Comparison of ENCODE assay signal across 11 mouse cellular contexts in genomic region chr7:34984526-34985133, GRCm38 (mm10).
DNase-seq lines count a peak whose midpoint lies in the region; ATAC-seq lines count a peak whose summit lies in the region.
"Had no signal": no experiment of that assay in that cellular context is flagged by ENCODE, and none has a peak within 500 bp of the region (broad histone marks: within the 10 kb centered on the region; RNA-seq: fewer than 3 reads in every experiment).

No protein-coding gene starts in this region.

- intact Hi-C loops in heart, postnatal 14 days (cut with DNase I): no loop called here

- peak overlapping the region; percentile 13; the same call in 1 of the 2 replicates for H3K27ac ChIP-seq in forebrain, embryonic 10.5 days
- H3K27ac ChIP-seq in forebrain, embryonic 14.5 days (ENCODE audit: low read depth, low read length): no peak overlapping the region
- H3K27ac ChIP-seq in embryonic facial prominence, embryonic 10.5 days (replicated peaks): peak overlapping the region; percentile 45; the same call in 1 of the 2 replicates
- no peak overlapping the region for H3K27ac ChIP-seq in neural tube, embryonic 15.5 days (replicated peaks)
- H3K27ac ChIP-seq: limb, embryonic 13.5 days; neural tube, embryonic 12.5 days had no signal

- H3K4me3 ChIP-seq in forebrain, embryonic 10.5 days: no peak overlapping the region
- no peak overlapping the region for H3K4me3 ChIP-seq in forebrain, embryonic 14.5 days (ENCODE audit: low read depth, low read length)
- H3K4me3 ChIP-seq in embryonic facial prominence, embryonic 10.5 days: no peak overlapping the region
- H3K4me3 ChIP-seq in megakaryocyte, embryonic 14.5 days (replicated peaks): peak overlapping the region; percentile 71
- no peak overlapping the region for H3K4me3 ChIP-seq in neural tube, embryonic 15.5 days (replicated peaks)
- H3K4me3 ChIP-seq: limb, embryonic 13.5 days; neural tube, embryonic 12.5 days had no signal

- H3K4me1 ChIP-seq in forebrain, embryonic 10.5 days: peaks cover 30% of the 10 kb centered on the region
- H3K4me1 ChIP-seq in forebrain, embryonic 14.5 days (ENCODE audit: control insufficient read depth, insufficient read depth, low read length): peaks cover 6% of the 10 kb centered on the region
- H3K4me1 ChIP-seq in embryonic facial prominence, embryonic 10.5 days: peaks cover 40% of the 10 kb centered on the region
- peaks cover 35% of the 10 kb centered on the region for H3K4me1 ChIP-seq in megakaryocyte, embryonic 14.5 days
- peaks cover 31% of the 10 kb centered on the region for H3K4me1 ChIP-seq in neural tube, embryonic 15.5 days

- WGBS in forebrain, embryonic 10.5 days: 76% methylated on average over 11 of the region's 11 CpGs
- WGBS in forebrain, embryonic 14.5 days: 86% methylated on average over 11 of the region's 11 CpGs
- 57% methylated on average over 11 of the region's 11 CpGs for WGBS in embryonic facial prominence, embryonic 10.5 days
- 77% methylated on average over 11 of the region's 11 CpGs for WGBS in neural tube, embryonic 15.5 days

- no peak overlapping the region for H3K9ac ChIP-seq in forebrain, embryonic 14.5 days (ENCODE audit: low read length)
- no peak overlapping the region for H3K9ac ChIP-seq in neural tube, embryonic 15.5 days (replicated peaks)
- H3K9ac ChIP-seq: forebrain, postnatal 0 days; limb, embryonic 13.5 days; neural tube, embryonic 12.5 days had no signal

- ATAC-seq in forebrain, embryonic 14.5 days: no peak
- ATAC-seq in neural tube, embryonic 15.5 days (ENCODE audit: low FRiP score): no peak
- ATAC-seq: forebrain, postnatal 0 days had no signal

- peaks cover 5% of the 10 kb centered on the region for H3K36me3 ChIP-seq in forebrain, embryonic 10.5 days (replicated peaks)
- no peaks in the 10 kb centered on the region for H3K36me3 ChIP-seq in forebrain, embryonic 14.5 days (ENCODE audit: control insufficient read depth, insufficient read depth, low read length)
- peaks cover 9% of the 10 kb centered on the region for H3K36me3 ChIP-seq in embryonic facial prominence, embryonic 10.5 days (replicated peaks)
- H3K36me3 ChIP-seq in megakaryocyte, embryonic 14.5 days (replicated peaks; ENCODE audit: low read length): peaks cover 14% of the 10 kb centered on the region
- H3K36me3 ChIP-seq in neural tube, embryonic 15.5 days: no peaks in the 10 kb centered on the region
- H3K36me3 ChIP-seq: neural tube, embryonic 12.5 days had no signal

- no peaks in the 10 kb centered on the region for H3K27me3 ChIP-seq in forebrain, embryonic 10.5 days (ENCODE audit: poor library complexity, severe bottlenecking)
- no peaks in the 10 kb centered on the region for H3K27me3 ChIP-seq in forebrain, embryonic 14.5 days (replicated peaks; ENCODE audit: control insufficient read depth, insufficient read depth, low read length)
- H3K27me3 ChIP-seq in embryonic facial prominence, embryonic 10.5 days (replicated peaks; ENCODE audit: low read depth, poor library complexity, severe bottlenecking): no peaks in the 10 kb centered on the region
- no peaks in the 10 kb centered on the region for H3K27me3 ChIP-seq in megakaryocyte, embryonic 14.5 days (replicated peaks)
- no peaks in the 10 kb centered on the region for H3K27me3 ChIP-seq in neural tube, embryonic 15.5 days (replicated peaks)
- H3K27me3 ChIP-seq: limb, embryonic 13.5 days; neural tube, embryonic 12.5 days had no signal

- no peaks in the 10 kb centered on the region for H3K9me3 ChIP-seq in forebrain, embryonic 10.5 days
- H3K9me3 ChIP-seq in forebrain, embryonic 14.5 days (replicated peaks; ENCODE audit: control insufficient read depth, low read length): no peaks in the 10 kb centered on the region
- H3K9me3 ChIP-seq in embryonic facial prominence, embryonic 10.5 days: no peaks in the 10 kb centered on the region
- H3K9me3 ChIP-seq in megakaryocyte, embryonic 14.5 days: peaks cover 10% of the 10 kb centered on the region
- no peaks in the 10 kb centered on the region for H3K9me3 ChIP-seq in neural tube, embryonic 15.5 days (replicated peaks)
- H3K9me3 ChIP-seq: limb, embryonic 13.5 days; neural tube, embryonic 12.5 days had no signal

- H3K4me2 ChIP-seq in forebrain, embryonic 14.5 days (ENCODE audit: low read length): no peak overlapping the region
- H3K4me2 ChIP-seq in neural tube, embryonic 15.5 days: no peak overlapping the region
- H3K4me2 ChIP-seq: limb, embryonic 13.5 days; neural tube, embryonic 12.5 days had no signal

- no peak for DNase-seq in forebrain, embryonic 10.5 days (ENCODE audit: extremely low spot score, low spot score)
- no peak for DNase-seq in forebrain, embryonic 14.5 days (ENCODE audit: low spot score)
- DNase-seq in embryonic facial prominence, embryonic 10.5 days (ENCODE audit: low spot score): peak; percentile 20
- DNase-seq in heart, postnatal 14 days: peak; percentile 28 to 33
- no peak for DNase-seq in cerebellum, adult 9-10 months
- no peak for DNase-seq in left cerebral cortex, adult 18-20 months (ENCODE audit: low spot score in 2 of 2)
- DNase-seq: forebrain, postnatal 0 days had no signal

Comparison
In these comparisons a context has a peak if more than half of its experiments do, and no peak if none do; other contexts are left out.
1. H3K27ac ChIP-seq: peak in forebrain, embryonic 10.5 days (single experiment) and embryonic facial prominence, embryonic 10.5 days (single experiment); none in forebrain, embryonic 14.5 days (single experiment) and neural tube, embryonic 15.5 days (single experiment).
2. DNase-seq: peak in embryonic facial prominence, embryonic 10.5 days (single experiment) and heart, postnatal 14 days (2 of 2); none in forebrain, embryonic 10.5 days (single experiment), forebrain, embryonic 14.5 days (single experiment), cerebellum, adult 9-10 months (single experiment) and left cerebral cortex, adult 18-20 months (0 of 2).